Mouse (Mus musculus) CH12.LX (cell line): ENCODE measurements at regions not wholly inside any gene's neighbourhood (a gene's known extent, or its start where the extent isn't known, plus 50 kb on each side); places are given as distances from the start of the nearest gene placed in this dataset.

Experiments used
- DNase-seq: peaks from one replicate; pipeline ENCODE4 v3.0.0-alpha.2; 2013; ENCODE audit errors: extremely low read depth
- H3K27ac ChIP-seq: 2 replicates; pipeline ENCODE4 v1.5.1; 2012; ENCODE audit warnings: low read depth, mild to moderate bottlenecking, control low read depth, moderate library complexity; ENCODE audit not compliant: insufficient read depth
- H3K27me3 ChIP-seq: replicated peaks from 2 replicates; pipeline ENCODE3; 2012; ENCODE audit warnings: inconsistent platforms
- H3K36me3 ChIP-seq, 2 experiments: replicated peaks in 1 of 2; 2 replicates each; pipeline versions ENCODE3 to v1.6.1; 2012; ENCODE audit warnings: inconsistent platforms in 1 of 2, low read length in 1 of 2, mild to moderate bottlenecking in 1 of 2, mixed read lengths in 1 of 2, moderate library complexity in 1 of 2; ENCODE audit not compliant: control insufficient read depth in 1 of 2, insufficient read depth in 1 of 2
- H3K4me1 ChIP-seq, 2 experiments: 2 replicates each; pipeline ENCODE4 v1.6.1; 2012; ENCODE audit warnings: inconsistent platforms in 1 of 2, moderate library complexity in 1 of 2; ENCODE audit not compliant: insufficient read depth in 2 of 2, control insufficient read depth in 1 of 2
- H3K4me2 ChIP-seq: 2 replicates; pipeline ENCODE4 v1.6.1; 2012; ENCODE audit warnings: low read depth, mild to moderate bottlenecking, control low read depth; ENCODE audit not compliant: poor library complexity, insufficient read depth, severe bottlenecking
- H3K4me3 ChIP-seq, 3 experiments: fragments of 150-350 bp in 1 of 3; sonication (generic) in 1 of 3; replicated peaks in 1 of 3; 2 replicates each; pipeline versions ENCODE3 to v1.5.1; 2011 to 2012; ENCODE audit warnings: low read depth in 2 of 3, low read length in 2 of 3, mild to moderate bottlenecking in 2 of 3, moderate library complexity in 2 of 3, control low read depth in 1 of 3, improper control_type of control experiment in 1 of 3, inconsistent platforms in 1 of 3, mixed read lengths in 1 of 3; ENCODE audit not compliant: poor library complexity in 1 of 3
- H3K79me2 ChIP-seq: replicated peaks from 2 replicates; pipeline ENCODE4 v1.6.1; 2012; ENCODE audit warnings: mild to moderate bottlenecking, moderate library complexity; ENCODE audit not compliant: control insufficient read depth, poor library complexity, insufficient read depth, severe bottlenecking; ENCODE audit errors: extremely low read depth
- H3K9ac ChIP-seq: 2 replicates; pipeline ENCODE4 v1.6.1; 2012; ENCODE audit warnings: low read depth, mild to moderate bottlenecking, control low read depth, moderate library complexity; ENCODE audit not compliant: insufficient read depth
- H3K9me3 ChIP-seq: replicated peaks from 2 replicates; pipeline ENCODE3; 2012; ENCODE audit warnings: low read length, inconsistent platforms, mixed read lengths
- CHD2 ChIP-seq: IDR thresholded peaks from 2 replicates; pipeline ENCODE4 v1.6.1; 2011; ENCODE audit warnings: low read length, improper control_type of control experiment
- E2F4 ChIP-seq: IDR thresholded peaks from 2 replicates; pipeline ENCODE4 v1.6.1; 2011; ENCODE audit warnings: low read depth, low read length, improper control_type of control experiment; ENCODE audit not compliant: insufficient replicate concordance
- ETS1 ChIP-seq: conservative IDR thresholded peaks from 2 replicates; pipeline ENCODE4 v1.6.1; 2012; ENCODE audit warnings: low read depth, mild to moderate bottlenecking, inconsistent platforms, low read length, improper control_type of control experiment, moderate library complexity
- IRF4 ChIP-seq: IDR thresholded peaks from 2 replicates; pipeline ENCODE4 v1.6.1; 2014; ENCODE audit warnings: low read depth, mild to moderate bottlenecking, inconsistent platforms, low read length, improper control_type of control experiment
- JUN ChIP-seq: IDR thresholded peaks from 2 replicates; pipeline ENCODE4 v1.6.1; 2011; ENCODE audit warnings: low read depth, mild to moderate bottlenecking, low read length, improper control_type of control experiment, moderate library complexity; ENCODE audit not compliant: insufficient read depth
- KAT2A ChIP-seq: IDR thresholded peaks from 2 replicates; pipeline ENCODE4 v1.6.1; 2012; ENCODE audit warnings: low read length, improper control_type of control experiment, inconsistent platforms; ENCODE audit not compliant: insufficient replicate concordance
- MAX ChIP-seq: IDR thresholded peaks from 2 replicates; pipeline ENCODE4 v1.6.1; 2011; ENCODE audit warnings: low read length, improper control_type of control experiment
- NELFE ChIP-seq: IDR thresholded peaks from 2 replicates; pipeline ENCODE4 v1.6.1; 2011; ENCODE audit warnings: low read depth, low read length, improper control_type of control experiment
- PAX5 ChIP-seq: IDR thresholded peaks from 2 replicates; pipeline ENCODE4 v1.6.1; 2012; ENCODE audit warnings: low read length, inconsistent platforms, mixed read lengths
- POLR2AphosphoS2 ChIP-seq: IDR thresholded peaks from 2 replicates; pipeline ENCODE4 v1.6.1; 2011; ENCODE audit warnings: low read depth, low read length, improper control_type of control experiment
- SIN3A ChIP-seq: IDR thresholded peaks from 2 replicates; pipeline ENCODE4 v1.6.1; 2012; ENCODE audit warnings: low read length, improper control_type of control experiment, inconsistent platforms
- UBTF ChIP-seq: IDR thresholded peaks from 2 replicates; pipeline ENCODE4 v1.6.1; 2012; ENCODE audit warnings: low read depth, mild to moderate bottlenecking, inconsistent platforms, low read length, improper control_type of control experiment, moderate library complexity
- USF1 ChIP-seq: IDR thresholded peaks from 2 replicates; pipeline ENCODE4 v1.6.1; 2014; ENCODE audit warnings: low read depth, mild to moderate bottlenecking, inconsistent platforms, low read length, improper control_type of control experiment
- ZNF384 ChIP-seq: IDR thresholded peaks from 2 replicates; pipeline ENCODE4 v1.6.1; 2012; ENCODE audit warnings: low read depth, low read length, improper control_type of control experiment, inconsistent platforms
- dilution Hi-C: fragments of 300-500 bp; cut with MboI; formaldehyde crosslinking; loops from 2 replicates; pipeline ENCODE4 v1.14.3; 2020; ENCODE audit warnings: low sequenced_read_pairs; ENCODE audit not compliant: extremely low pct_unique_long_range_greater_than_20kb, extremely low pct_ligation_motif_present
- in situ Hi-C: fragments of 300-500 bp; cut with MboI; formaldehyde crosslinking; loops from 3 replicates; pipeline ENCODE4 v1.14.3; 2019; ENCODE audit warnings: low sequenced_read_pairs, low pct_ligation_motif_present, low pct_unique_long_range_greater_than_20kb, mixed read lengths

- Histone ChIP-seq H3K36me3 (no peaks in the 10 kb centered on the region), H3K4me3 (no peak overlapping the region), H3K27me3 (no peaks in the 10 kb centered on the region), H3K9me3 (peaks cover 20% of the 10 kb centered on the region), H3K9ac (no peak overlapping the region), H3K4me2 (no peak overlapping the region), H3K79me2 (no peaks in the 10 kb centered on the region), H3K27ac (no peak overlapping the region), H3K4me1 (no peaks in the 10 kb centered on the region)
- dilution Hi-C loops = no loop called here
- no peak for TF ChIP-seq E2F4
- no peak for TF ChIP-seq SIN3A
- TF ChIP-seq JUN = no peak
- no peak for TF ChIP-seq MAX
- TF ChIP-seq KAT2A = no peak
- no peak for TF ChIP-seq POLR2AphosphoS2
- no peak for TF ChIP-seq PAX5
- no peak for TF ChIP-seq UBTF
- TF ChIP-seq IRF4 = no peak
- in situ Hi-C loops = no loop called here
- DNase-seq = no peak
Measured at GRCm38 (mm10) chr13:80267131-80267530, 616.1 kb upstream of the Arrdc3 start.

GRCm38 (mm10) chr13:80273976-80274375 lies 609.2 kb upstream of the Arrdc3 start:
- no peak for TF ChIP-seq USF1
- no peak for TF ChIP-seq ETS1
- no peak for TF ChIP-seq POLR2AphosphoS2
- no peak for TF ChIP-seq NELFE
- TF ChIP-seq ZNF384 = no peak
- no peak for TF ChIP-seq CHD2
- in situ Hi-C loops (no loop called here), dilution Hi-C loops (no loop called here)
- Histone ChIP-seq H3K79me2 (no peaks in the 10 kb centered on the region), H3K9me3 (peaks cover 2% of the 10 kb centered on the region), H3K27ac (no peak overlapping the region), H3K4me2 (no peak overlapping the region), H3K9ac (no peak overlapping the region), H3K4me3 (no peak overlapping the region), H3K27me3 (no peaks in the 10 kb centered on the region), H3K4me1 (no peaks in the 10 kb centered on the region), H3K36me3 (no peaks in the 10 kb centered on the region)
- no peak for DNase-seq
